Mouse (Mus musculus) limb, embryonic 10.5 days (tissue): Measurements from ENCODE around the gene Smlr1. TPM values are rescaled to one million over a fixed set of nuclear protein-coding genes. Genes with fewer than 3 reads are reported as not detected.

Experiments
- polyA plus RNA-seq: library from polyadenylated mRNA; unstranded; fragments of >200 nt; fragmentation: Nextera tagmentation; extraction: Ambion mirVana; gene quantifications from 2 replicates; pipeline ENCODE4 v1.2.1, GENCODE M21; 2016

The Smlr1 gene
- polyA plus RNA-seq, 1 experiment from 2014 or later = not detected

Other genes starting within 250 kb of the Smlr1 start
- 18.5 and 21.3 TPM in 2 replicates for gene Akap7, start 228.4 kb downstream of the Smlr1 start, polyA plus RNA-seq
- 54.0 and 79.4 TPM in 2 replicates for gene Epb41l2, start 176.5 kb downstream of the Smlr1 start, polyA plus RNA-seq